Mouse (Mus musculus) limb, embryonic 10.5 days (tissue): Measurements from ENCODE around the gene Phospho1. TPM values are rescaled to one million over a fixed set of nuclear protein-coding genes. Genes with fewer than 3 reads are reported as not detected.

Experiments used
- DNase-seq: peaks from one replicate; pipeline ENCODE4 v3.0.0-alpha.2; 2017; ENCODE audit warnings: low spot score
- H3K27ac ChIP-seq: fragments of 300-500 bp; sonication (generic); 2 replicates; pipeline ENCODE4 v1.5.1; 2016; ENCODE audit warnings: mild to moderate bottlenecking
- H3K27me3 ChIP-seq: fragments of 300-500 bp; sonication (generic); 2 replicates; pipeline ENCODE4 v1.6.1; 2016; ENCODE audit warnings: low read depth, mild to moderate bottlenecking; ENCODE audit not compliant: poor library complexity, severe bottlenecking
- H3K36me3 ChIP-seq: fragments of 300-500 bp; sonication (generic); 2 replicates; pipeline ENCODE4 v1.6.1; 2016; ENCODE audit warnings: mild to moderate bottlenecking, moderate library complexity
- H3K4me1 ChIP-seq: fragments of 300-500 bp; sonication (generic); 2 replicates; pipeline ENCODE4 v1.6.1; 2016
- H3K4me3 ChIP-seq: fragments of 300-500 bp; sonication (generic); 2 replicates; pipeline ENCODE4 v1.5.1; 2016; ENCODE audit warnings: mild to moderate bottlenecking, moderate library complexity
- H3K9me3 ChIP-seq: fragments of 300-500 bp; sonication (generic); replicated peaks from 2 replicates; pipeline ENCODE4 v1.6.1; 2016; ENCODE audit warnings: mild to moderate bottlenecking
- WGBS: fragments of 180-500 bp; shearing (Covaris S2); methylation state at CpG from one replicate; pipeline ENCODE4 v1.1.7; 2016; 5-methylcytosine and 5-hydroxymethylcytosine counted together
- polyA plus RNA-seq: library from polyadenylated mRNA; unstranded; fragments of >200 nt; fragmentation: Nextera tagmentation; extraction: Ambion mirVana; gene quantifications from 2 replicates; pipeline ENCODE4 v1.2.1, GENCODE M21; 2016

Gene Phospho1
- polyA plus RNA-seq, 1 experiment from 2014 or later = not detected

GRCm38 (mm10) chr11:95815412-95815811 is 8.9 kb upstream of the Phospho1 start:
- H3K4me3 ChIP-seq = no peak overlapping the region

GRCm38 (mm10) chr11:95819138-95819537 is 5.2 kb upstream of the Phospho1 start:
- WGBS = 85% methylated on average over 8 of the region's 8 CpGs
- Histone ChIP-seq H3K4me3 (no peak overlapping the region), H3K9me3 (no peaks in the 10 kb centered on the region), H3K27me3 (peaks cover 35% of the 10 kb centered on the region), H3K27ac (no peak overlapping the region), H3K36me3 (no peaks in the 10 kb centered on the region), H3K4me1 (peaks cover 11% of the 10 kb centered on the region)
- DNase-seq = no peak

More at GRCm38 (mm10) chr11:95815412-95815811, 8.9 kb upstream of the Phospho1 start:
- Histone ChIP-seq H3K36me3 (no peaks in the 10 kb centered on the region), H3K27ac (no peak overlapping the region), H3K9me3 (no peaks in the 10 kb centered on the region), H3K4me1 (no peaks in the 10 kb centered on the region), H3K27me3 (0 out of 2 replicates have a peak, but pooled peaks cover 8% of the 10 kb centered on the region)
- no peak for DNase-seq
- WGBS = 81% methylated on average over 9 of the region's 9 CpGs

GRCm38 (mm10) chr11:95821511-95821910 is 2.8 kb upstream of the Phospho1 start:
- 90% methylated on average over 3 of the region's 3 CpGs for WGBS
- peaks cover 56% of the 10 kb centered on the region for H3K27me3 ChIP-seq
- no peak for DNase-seq
- no peaks in the 10 kb centered on the region for H3K36me3 ChIP-seq
- H3K27ac ChIP-seq = no peak overlapping the region
- H3K9me3 ChIP-seq = no peaks in the 10 kb centered on the region
- H3K4me1 ChIP-seq = peaks cover 23% of the 10 kb centered on the region
- no peak overlapping the region for H3K4me3 ChIP-seq

GRCm38 (mm10) chr11:95822437-95822836 is 1.9 kb upstream of the Phospho1 start:
- peaks cover 64% of the 10 kb centered on the region for H3K27me3 ChIP-seq
- no peaks in the 10 kb centered on the region for H3K9me3 ChIP-seq

GRCm38 (mm10) chr11:95824877-95825243 is 561 bp downstream of the Phospho1 start:
- H3K27ac ChIP-seq = peak overlapping the region; percentile 83; the same call in 1 of the 2 replicates

More at GRCm38 (mm10) chr11:95822437-95822836, 1.9 kb upstream of the Phospho1 start:
- Histone ChIP-seq H3K36me3 (no peaks in the 10 kb centered on the region), H3K4me3 (no peak overlapping the region), H3K27ac (no peak overlapping the region), H3K4me1 (peaks cover 23% of the 10 kb centered on the region)
- 87% methylated on average over 4 of the region's 4 CpGs for WGBS
- no peak for DNase-seq

GRCm38 (mm10) chr11:95825625-95826024 is 1.3 kb downstream of the Phospho1 start:
- H3K9me3 ChIP-seq = no peaks in the 10 kb centered on the region
- no peak for DNase-seq
- WGBS = 63% methylated on average over 3 of the region's 3 CpGs
- H3K4me1 ChIP-seq = peaks cover 30% of the 10 kb centered on the region
- no peaks in the 10 kb centered on the region for H3K36me3 ChIP-seq
- H3K27ac ChIP-seq = no peak overlapping the region
- H3K27me3 ChIP-seq = peaks cover 94% of the 10 kb centered on the region
- H3K4me3 ChIP-seq = no peak overlapping the region

More at GRCm38 (mm10) chr11:95824877-95825243, 561 bp downstream of the Phospho1 start:
- Histone ChIP-seq H3K36me3 (no peaks in the 10 kb centered on the region), H3K4me1 (peaks cover 23% of the 10 kb centered on the region), H3K4me3 (peak overlapping the region; percentile 72), H3K9me3 (no peaks in the 10 kb centered on the region), H3K27me3 (peaks cover 87% of the 10 kb centered on the region)
- DNase-seq = peak; percentile 52
- WGBS = 3% methylated on average over 11 of the region's 11 CpGs

- Histone ChIP-seq H3K27ac (no peak overlapping the region), H3K4me1 (peaks cover 39% of the 10 kb centered on the region), H3K4me3 (no peak overlapping the region), H3K36me3 (no peaks in the 10 kb centered on the region), H3K27me3 (peaks cover 94% of the 10 kb centered on the region), H3K9me3 (no peaks in the 10 kb centered on the region)
- WGBS = 56% methylated on average over 6 of the region's 6 CpGs
- no peak for DNase-seq
These were observed 2.2 kb downstream of the Phospho1 start for GRCm38 (mm10) chr11:95826317-95827167.

GRCm38 (mm10) chr11:95827168-95827447 is 2.8 kb downstream of the Phospho1 start:
- peaks cover 45% of the 10 kb centered on the region for H3K4me1 ChIP-seq
- no peak overlapping the region for H3K27ac ChIP-seq
- 33% methylated on average over 3 of the region's 3 CpGs for WGBS

GRCm38 (mm10) chr11:95827464-95828085 is 3.3 kb downstream of the Phospho1 start:
- Histone ChIP-seq H3K4me1 (peaks cover 46% of the 10 kb centered on the region), H3K36me3 (no peaks in the 10 kb centered on the region), H3K4me3 (no peak overlapping the region), H3K27ac (no peak overlapping the region), H3K9me3 (no peaks in the 10 kb centered on the region), H3K27me3 (peaks cover 94% of the 10 kb centered on the region)
- DNase-seq = peak; percentile 67
- 22% methylated on average over 3 of the region's 3 CpGs for WGBS

More at GRCm38 (mm10) chr11:95827168-95827447, 2.8 kb downstream of the Phospho1 start:
- no peak for DNase-seq
- Histone ChIP-seq H3K9me3 (no peaks in the 10 kb centered on the region), H3K27me3 (peaks cover 94% of the 10 kb centered on the region), H3K4me3 (no peak overlapping the region), H3K36me3 (no peaks in the 10 kb centered on the region)

- Histone ChIP-seq H3K4me1 (peaks cover 44% of the 10 kb centered on the region), H3K9me3 (no peaks in the 10 kb centered on the region), H3K27me3 (peaks cover 94% of the 10 kb centered on the region), H3K4me3 (no peak overlapping the region), H3K36me3 (no peaks in the 10 kb centered on the region), H3K27ac (no peak overlapping the region)
- WGBS = 82% methylated on average over 11 of the region's 11 CpGs
- no peak for DNase-seq
These were observed 4.1 kb downstream of the Phospho1 start for GRCm38 (mm10) chr11:95828181-95828964.

- H3K9me3 ChIP-seq = no peaks in the 10 kb centered on the region
- 17% methylated on average over 4 of the region's 4 CpGs for WGBS
- peaks cover 44% of the 10 kb centered on the region for H3K4me1 ChIP-seq
- H3K27me3 ChIP-seq = peaks cover 100% of the 10 kb centered on the region
- H3K4me3 ChIP-seq = no peak overlapping the region
- DNase-seq = no peak
- H3K27ac ChIP-seq = no peak overlapping the region
- no peaks in the 10 kb centered on the region for H3K36me3 ChIP-seq
These were observed 5.3 kb downstream of the Phospho1 start for GRCm38 (mm10) chr11:95829526-95830050.

GRCm38 (mm10) chr11:95830411-95831275 is 6.3 kb downstream of the Phospho1 start:
- Histone ChIP-seq H3K27ac (no peak overlapping the region), H3K36me3 (no peaks in the 10 kb centered on the region), H3K4me1 (peaks cover 46% of the 10 kb centered on the region), H3K9me3 (no peaks in the 10 kb centered on the region), H3K27me3 (peaks cover 100% of the 10 kb centered on the region), H3K4me3 (peak overlapping the region; percentile 37)
- peak; percentile 66 for DNase-seq
- 4% methylated on average over 80 of the region's 80 CpGs for WGBS
